Mouse (Mus musculus) testis, adult 2 months (tissue): ENCODE measurements at regions not wholly inside any gene's neighbourhood (a gene's known extent, or its start where the extent isn't known, plus 50 kb on each side); places are given as distances from the start of the nearest gene placed in this dataset.

ENCODE experiments used
- CTCF ChIP-seq: fragments of 200-500 bp; IDR thresholded peaks from 2 replicates; pipeline ENCODE4 v1.5.1; 2012; ENCODE audit warnings: low read depth, mild to moderate bottlenecking, inconsistent platforms, low read length, moderate library complexity; ENCODE audit not compliant: control insufficient read depth, insufficient read depth, insufficient replicate concordance
- POLR2A ChIP-seq: fragments of 200-500 bp; IDR thresholded peaks from 2 replicates; pipeline ENCODE4 v1.6.1; 2012; ENCODE audit warnings: low read depth, mild to moderate bottlenecking, inconsistent platforms, low read length, moderate library complexity; ENCODE audit not compliant: control insufficient read depth

- no peak for TF ChIP-seq POLR2A
- TF ChIP-seq CTCF = no peak
Observed at GRCm38 (mm10) chr9:47912823-47913222, 249.0 kb upstream of the Nxpe4 start.
